Mouse (Mus musculus) hindbrain, embryonic 11.5 days (tissue): ENCODE measurements at regions not wholly inside any gene's neighbourhood (a gene's known extent, or its start where the extent isn't known, plus 50 kb on each side); places are given as distances from the start of the nearest gene placed in this dataset.

Experiments
- ATAC-seq: fragments of 200-750 bp; cut with Nextera tagmentation; 2 replicates; pipeline ENCODE4 v1.8.0; 2017; ENCODE audit warnings: mild to moderate bottlenecking, moderate TSS enrichment, moderate library complexity; ENCODE audit not compliant: low FRiP score
- DNase-seq: peaks from one replicate; pipeline ENCODE4 v3.0.0-alpha.2; 2015; ENCODE audit warnings: low spot score
- H3K27ac ChIP-seq: fragments of 300-500 bp; sonication (generic); 2 replicates; pipeline ENCODE4 v1.5.1; 2014; ENCODE audit warnings: mild to moderate bottlenecking, low read depth, low read length
- H3K27me3 ChIP-seq: fragments of 300-500 bp; sonication (generic); 2 replicates; pipeline ENCODE4 v1.6.1; 2014; ENCODE audit warnings: mild to moderate bottlenecking, low read length, moderate library complexity, mixed read lengths; ENCODE audit not compliant: control insufficient read depth, insufficient read depth
- H3K36me3 ChIP-seq: fragments of 300-500 bp; sonication (generic); 2 replicates; pipeline ENCODE4 v1.6.1; 2014; ENCODE audit warnings: mild to moderate bottlenecking, low read length, moderate library complexity, mixed read lengths; ENCODE audit not compliant: control insufficient read depth, insufficient read depth
- H3K4me1 ChIP-seq: fragments of 300-500 bp; sonication (generic); replicated peaks from 2 replicates; pipeline ENCODE4 v1.6.1; 2014; ENCODE audit warnings: low read length, mixed read lengths; ENCODE audit not compliant: control insufficient read depth, insufficient read depth
- H3K4me2 ChIP-seq: fragments of 300-500 bp; sonication (generic); replicated peaks from 2 replicates; pipeline ENCODE4 v1.6.1; 2014; ENCODE audit warnings: mild to moderate bottlenecking, low read depth, low read length
- H3K4me3 ChIP-seq: fragments of 300-500 bp; sonication (generic); 2 replicates; pipeline ENCODE4 v1.5.1; 2014; ENCODE audit warnings: low read depth, low read length
- H3K9ac ChIP-seq: fragments of 300-500 bp; sonication (generic); 2 replicates; pipeline ENCODE4 v1.6.1; 2014; ENCODE audit warnings: low read depth, low read length
- H3K9me3 ChIP-seq: fragments of 300-500 bp; sonication (generic); 2 replicates; pipeline ENCODE4 v1.6.1; 2016; ENCODE audit warnings: low read length; ENCODE audit not compliant: control insufficient read depth
- WGBS: fragments of 180-500 bp; shearing (Covaris S2); extraction: QIAGEN DNeasy Blood & Tissue Kit; methylation state at CpG from one replicate; pipeline ENCODE4 v1.1.7; 2014; 5-methylcytosine and 5-hydroxymethylcytosine counted together

GRCm38 (mm10) chr8:9152313-9152925, 462.1 kb upstream of the Arglu1 start:
- Histone ChIP-seq H3K9me3 (no peaks in the 10 kb centered on the region), H3K36me3 (no peaks in the 10 kb centered on the region), H3K9ac (no peak overlapping the region), H3K4me1 (peaks cover 2% of the 10 kb centered on the region; the same call in 1 of the 2 replicates), H3K4me3 (no peak overlapping the region), H3K4me2 (no peak overlapping the region), H3K27me3 (no peaks in the 10 kb centered on the region), H3K27ac (peak overlapping the region; percentile 44; the same call in 1 of the 2 replicates)
- ATAC-seq (no peak; the same call in 1 of the 2 replicates), DNase-seq (peak; percentile 36)
- WGBS: 61% methylated on average over 20 of the region's 20 CpGs

- DNase-seq (no peak), ATAC-seq (no peak)
- H3K4me3 ChIP-seq: no peak overlapping the region
- H3K9me3 ChIP-seq: no peaks in the 10 kb centered on the region
- no peak overlapping the region for H3K9ac ChIP-seq
- H3K4me1 ChIP-seq: no peaks in the 10 kb centered on the region
- no peak overlapping the region for H3K4me2 ChIP-seq
- WGBS: 82% methylated on average over 3 of the region's 3 CpGs
- no peaks in the 10 kb centered on the region for H3K27me3 ChIP-seq
- no peaks in the 10 kb centered on the region for H3K36me3 ChIP-seq
- no peak overlapping the region for H3K27ac ChIP-seq
These were observed 454.0 kb upstream of the Arglu1 start for GRCm38 (mm10) chr8:9144362-9144761.

GRCm38 (mm10) chr8:9139781-9140180, 449.5 kb upstream of the Arglu1 start:
- no peak overlapping the region for H3K27ac ChIP-seq
- H3K4me2 ChIP-seq: no peak overlapping the region
- WGBS: 68% methylated on average over 3 of the region's 3 CpGs
- H3K36me3 ChIP-seq: no peaks in the 10 kb centered on the region
- no peaks in the 10 kb centered on the region for H3K4me1 ChIP-seq
- no peaks in the 10 kb centered on the region for H3K27me3 ChIP-seq
- no peaks in the 10 kb centered on the region for H3K9me3 ChIP-seq
- H3K4me3 ChIP-seq: no peak overlapping the region
- ATAC-seq (no peak), DNase-seq (no peak)
- no peak overlapping the region for H3K9ac ChIP-seq

- DNase-seq (no peak), ATAC-seq (no peak)
- 77% methylated on average over 3 of the region's 3 CpGs for WGBS
These were observed 448.8 kb upstream of the Arglu1 start for GRCm38 (mm10) chr8:9139059-9139620.

GRCm38 (mm10) chr8:9133758-9134157, 443.4 kb upstream of the Arglu1 start:
- WGBS: 65% methylated on average over 7 of the region's 7 CpGs
- ATAC-seq: no peak
- no peak overlapping the region for H3K27ac ChIP-seq
- no peak overlapping the region for H3K4me2 ChIP-seq
- H3K9ac ChIP-seq: no peak overlapping the region
- H3K36me3 ChIP-seq: no peaks in the 10 kb centered on the region
- no peaks in the 10 kb centered on the region for H3K27me3 ChIP-seq
- no peak overlapping the region for H3K4me3 ChIP-seq
- no peaks in the 10 kb centered on the region for H3K9me3 ChIP-seq
- DNase-seq: no peak
- H3K4me1 ChIP-seq: no peaks in the 10 kb centered on the region

More at GRCm38 (mm10) chr8:9139059-9139620, 448.8 kb upstream of the Arglu1 start:
- Histone ChIP-seq H3K27ac (no peak overlapping the region), H3K36me3 (no peaks in the 10 kb centered on the region), H3K4me3 (no peak overlapping the region), H3K9me3 (no peaks in the 10 kb centered on the region), H3K9ac (no peak overlapping the region), H3K4me1 (no peaks in the 10 kb centered on the region), H3K4me2 (no peak overlapping the region), H3K27me3 (no peaks in the 10 kb centered on the region)

GRCm38 (mm10) chr8:9132612-9133218, 442.4 kb upstream of the Arglu1 start:
- Histone ChIP-seq H3K4me1 (no peaks in the 10 kb centered on the region), H3K4me3 (no peak overlapping the region), H3K9ac (no peak overlapping the region), H3K9me3 (no peaks in the 10 kb centered on the region), H3K36me3 (no peaks in the 10 kb centered on the region), H3K4me2 (no peak overlapping the region), H3K27me3 (no peaks in the 10 kb centered on the region), H3K27ac (no peak overlapping the region)
- WGBS: 90% methylated on average over 5 of the region's 5 CpGs
- DNase-seq (no peak), ATAC-seq (no peak)

- Histone ChIP-seq H3K27ac (no peak overlapping the region), H3K4me1 (no peaks in the 10 kb centered on the region), H3K4me2 (no peak overlapping the region), H3K4me3 (no peak overlapping the region), H3K36me3 (no peaks in the 10 kb centered on the region), H3K9ac (no peak overlapping the region), H3K27me3 (no peaks in the 10 kb centered on the region), H3K9me3 (no peaks in the 10 kb centered on the region)
- WGBS: 74% methylated on average over 4 of the region's 4 CpGs
- DNase-seq (no peak), ATAC-seq (no peak)
These were observed 440.9 kb upstream of the Arglu1 start for GRCm38 (mm10) chr8:9131249-9131648.

- no peaks in the 10 kb centered on the region for H3K9me3 ChIP-seq
These were observed 434.2 kb upstream of the Arglu1 start for GRCm38 (mm10) chr8:9124503-9124902.

More at GRCm38 (mm10) chr8:9124503-9124902, 434.2 kb upstream of the Arglu1 start:
- no peak for DNase-seq
- no peak overlapping the region for H3K4me2 ChIP-seq
- no peak overlapping the region for H3K4me3 ChIP-seq
- H3K36me3 ChIP-seq: no peaks in the 10 kb centered on the region
- no peaks in the 10 kb centered on the region for H3K27me3 ChIP-seq
- H3K4me1 ChIP-seq: no peaks in the 10 kb centered on the region
- no peak overlapping the region for H3K9ac ChIP-seq
- no peak overlapping the region for H3K27ac ChIP-seq
- ATAC-seq: no peak
- 93% methylated on average over 4 of the region's 4 CpGs for WGBS
